Mouse (Mus musculus): ENCODE data around the gene Tspan5.
A peak's percentile ranks its signal among the peaks of the same experiment; 100 is the strongest.

Gene Tspan5

GRCm38 (mm10) chr3:138807795-138808194 is 65.8 kb downstream of the Tspan5 start:
- DNase-seq (ENCODE audit: low spot score in 2 of 2), result no peak

- no peak for DNase-seq (ENCODE audit: low spot score in 2 of 2)
Measured at GRCm38 (mm10) chr3:138809509-138809908, 67.5 kb downstream of the Tspan5 start.

GRCm38 (mm10) chr3:138812565-138812964 is 70.6 kb downstream of the Tspan5 start:
- DNase-seq (ENCODE audit: low spot score in 2 of 2), result no peak

GRCm38 (mm10) chr3:138813139-138813810 is 71.3 kb downstream of the Tspan5 start:
- no peak for DNase-seq (ENCODE audit: low spot score in 2 of 2)

GRCm38 (mm10) chr3:138814457-138814856 is 72.5 kb downstream of the Tspan5 start:
- no peak for DNase-seq (ENCODE audit: low spot score in 2 of 2)

GRCm38 (mm10) chr3:138815127-138815837 is 73.3 kb downstream of the Tspan5 start:
- DNase-seq (ENCODE audit: low spot score in 2 of 2), result peak; percentile 48 to 53

- no peak for DNase-seq (ENCODE audit: low spot score in 2 of 2)
Measured at GRCm38 (mm10) chr3:138816888-138817656, 75.1 kb downstream of the Tspan5 start.

GRCm38 (mm10) chr3:138819862-138820261 is 77.9 kb downstream of the Tspan5 start:
- DNase-seq (ENCODE audit: low spot score in 2 of 2), result no peak

- no peak for DNase-seq (ENCODE audit: low spot score in 2 of 2)
Measured at GRCm38 (mm10) chr3:138820296-138820695, 78.3 kb downstream of the Tspan5 start.

- no peak for DNase-seq (ENCODE audit: low spot score in 2 of 2)
Measured at GRCm38 (mm10) chr3:138821886-138822445, 80.0 kb downstream of the Tspan5 start.

GRCm38 (mm10) chr3:138823857-138824256 is 81.9 kb downstream of the Tspan5 start:
- no peak for DNase-seq (ENCODE audit: low spot score in 2 of 2)

- DNase-seq (ENCODE audit: low spot score in 2 of 2), result no peak
Measured at GRCm38 (mm10) chr3:138825296-138825695, 83.3 kb downstream of the Tspan5 start.

- DNase-seq (ENCODE audit: low spot score in 2 of 2), result no peak
Measured at GRCm38 (mm10) chr3:138826243-138826800, 84.3 kb downstream of the Tspan5 start.

- DNase-seq (ENCODE audit: low spot score in 2 of 2), result no peak
Measured at GRCm38 (mm10) chr3:138832827-138833517, 91.0 kb downstream of the Tspan5 start.

- no peak for DNase-seq (ENCODE audit: low spot score in 2 of 2)
Measured at GRCm38 (mm10) chr3:138834174-138834573, 92.2 kb downstream of the Tspan5 start.

GRCm38 (mm10) chr3:138836937-138837336 is 94.9 kb downstream of the Tspan5 start:
- DNase-seq (ENCODE audit: low spot score in 2 of 2), result no peak

- no peak for DNase-seq (ENCODE audit: low spot score in 2 of 2)
Measured at GRCm38 (mm10) chr3:138837651-138838050, 95.7 kb downstream of the Tspan5 start.

GRCm38 (mm10) chr3:138839656-138840055 is 97.7 kb downstream of the Tspan5 start:
- no peak for DNase-seq (ENCODE audit: low spot score in 2 of 2)

GRCm38 (mm10) chr3:138841288-138841687 is 99.3 kb downstream of the Tspan5 start:
- DNase-seq (ENCODE audit: low spot score in 2 of 2), result no peak

GRCm38 (mm10) chr3:138843180-138843579 is 101.2 kb downstream of the Tspan5 start:
- no peak for DNase-seq (ENCODE audit: low spot score in 2 of 2)

- no peak for DNase-seq (ENCODE audit: low spot score in 2 of 2)
Measured at GRCm38 (mm10) chr3:138843641-138844040, 101.6 kb downstream of the Tspan5 start.

All from heart, adult 9 months (tissue).